Mouse (Mus musculus) testis, adult 2 months (tissue): ENCODE data around the gene P3h1.

Source experiments
- CTCF ChIP-seq: fragments of 200-500 bp; IDR thresholded peaks from 2 replicates; pipeline ENCODE4 v1.5.1; 2012; ENCODE audit warnings: low read depth, mild to moderate bottlenecking, inconsistent platforms, low read length, moderate library complexity; ENCODE audit not compliant: control insufficient read depth, insufficient read depth, insufficient replicate concordance
- POLR2A ChIP-seq: fragments of 200-500 bp; IDR thresholded peaks from 2 replicates; pipeline ENCODE4 v1.6.1; 2012; ENCODE audit warnings: low read depth, mild to moderate bottlenecking, inconsistent platforms, low read length, moderate library complexity; ENCODE audit not compliant: control insufficient read depth

- TF ChIP-seq POLR2A = no peak
- peak; percentile 70; the same call in 1 of the 2 replicates for TF ChIP-seq CTCF
Measured at GRCm38 (mm10) chr4:119204672-119205071, 28.0 kb upstream of the P3h1 start.
